Mouse (Mus musculus): ENCODE measurements around the gene Csnk2a1.

DNA sequence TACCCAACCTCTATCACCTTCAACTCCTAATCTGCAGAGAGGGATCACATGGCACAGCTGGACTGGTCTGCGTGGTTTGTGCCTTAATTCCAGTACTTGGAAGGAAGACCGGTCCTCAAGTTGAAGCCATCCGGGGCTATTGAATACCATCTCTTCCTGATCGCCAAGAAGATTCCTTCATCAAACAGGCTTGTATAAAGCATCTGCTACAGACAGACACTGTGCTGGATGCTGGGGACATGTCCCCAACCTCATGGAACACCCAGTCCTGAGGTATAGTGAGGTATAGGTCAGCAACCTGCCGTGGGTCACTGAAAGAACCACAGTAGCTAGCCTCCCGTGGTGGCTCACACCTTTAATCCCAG is 48.9 kb upstream of the Csnk2a1 start:
- no peak for TF ChIP-seq CTCF (IDR thresholded peaks at IDR 0.05)
- TF ChIP-seq EP300 (IDR thresholded peaks at IDR 0.05) = no peak

Measured in lung, postnatal 0 days (tissue).